Mouse (Mus musculus) intestine, postnatal 0 days (tissue): ENCODE data around the gene Pisd. TPM values are rescaled to one million over a fixed set of nuclear protein-coding genes. Genes with fewer than 3 reads are reported as not detected.
"Not testable (repeated sequence)": the region's sequence is repeated elsewhere in the genome, so short reads cannot be mapped to it uniquely, and the experiment has no call there.

Experiments used
- ATAC-seq: fragments of 200-750 bp; cut with Nextera tagmentation; 2 replicates; pipeline ENCODE4 v1.8.0; 2017; ENCODE audit warnings: mild to moderate bottlenecking, moderate TSS enrichment, moderate library complexity
- H3K27ac ChIP-seq: fragments of 300-500 bp; sonication (generic); 2 replicates; pipeline ENCODE4 v1.5.1; 2014; ENCODE audit warnings: mild to moderate bottlenecking, low read depth, low read length, moderate library complexity
- H3K27me3 ChIP-seq: fragments of 300-500 bp; sonication (generic); replicated peaks from 2 replicates; pipeline ENCODE4 v1.6.1; 2014; ENCODE audit warnings: low read length, mixed read lengths; ENCODE audit not compliant: control insufficient read depth, insufficient read depth
- H3K36me3 ChIP-seq: fragments of 300-500 bp; sonication (generic); 2 replicates; pipeline ENCODE4 v1.6.1; 2014; ENCODE audit warnings: mild to moderate bottlenecking, moderate library complexity; ENCODE audit not compliant: control insufficient read depth, insufficient read depth
- H3K4me1 ChIP-seq: fragments of 300-500 bp; sonication (generic); replicated peaks from 2 replicates; pipeline ENCODE4 v1.6.1; 2014; ENCODE audit warnings: antibody characterized with exemption, low read length, mixed read lengths; ENCODE audit not compliant: control insufficient read depth, insufficient read depth
- H3K4me2 ChIP-seq: fragments of 300-500 bp; sonication (generic); replicated peaks from 2 replicates; pipeline ENCODE4 v1.6.1; 2014; ENCODE audit warnings: low read depth, mild to moderate bottlenecking, moderate library complexity
- H3K4me3 ChIP-seq: fragments of 300-500 bp; sonication (generic); 2 replicates; pipeline ENCODE4 v1.5.1; 2014; ENCODE audit warnings: low read depth, low read length
- H3K9ac ChIP-seq: fragments of 300-500 bp; sonication (generic); 2 replicates; pipeline ENCODE4 v1.6.1; 2014; ENCODE audit warnings: mild to moderate bottlenecking, low read depth, low read length
- H3K9me3 ChIP-seq: fragments of 300-500 bp; sonication (generic); 2 replicates; pipeline ENCODE4 v1.6.1; 2016; ENCODE audit warnings: mixed run types; ENCODE audit not compliant: control insufficient read depth
- CTCF ChIP-seq: sonication (generic); IDR thresholded peaks from 2 replicates; pipeline ENCODE4 v1.5.1; 2016; ENCODE audit warnings: low read depth, mild to moderate bottlenecking, control low read depth, antibody characterized with exemption, moderate library complexity
- WGBS: fragments of 180-500 bp; shearing (Covaris S2); extraction: QIAGEN DNeasy Blood & Tissue Kit; methylation state at CpG from one replicate; pipeline ENCODE4 v1.1.7; 2014; 5-methylcytosine and 5-hydroxymethylcytosine counted together
- polyA plus RNA-seq: library from polyadenylated mRNA; unstranded; fragments of >200 nt; fragmentation: Nextera tagmentation; extraction: Ambion mirVana; gene quantifications from 2 replicates; pipeline ENCODE4 v1.2.1, GENCODE M21; 2015

Pisd gene
- polyA plus RNA-seq, 1 experiment from 2014 or later, result 69.8 TPM

DNA sequence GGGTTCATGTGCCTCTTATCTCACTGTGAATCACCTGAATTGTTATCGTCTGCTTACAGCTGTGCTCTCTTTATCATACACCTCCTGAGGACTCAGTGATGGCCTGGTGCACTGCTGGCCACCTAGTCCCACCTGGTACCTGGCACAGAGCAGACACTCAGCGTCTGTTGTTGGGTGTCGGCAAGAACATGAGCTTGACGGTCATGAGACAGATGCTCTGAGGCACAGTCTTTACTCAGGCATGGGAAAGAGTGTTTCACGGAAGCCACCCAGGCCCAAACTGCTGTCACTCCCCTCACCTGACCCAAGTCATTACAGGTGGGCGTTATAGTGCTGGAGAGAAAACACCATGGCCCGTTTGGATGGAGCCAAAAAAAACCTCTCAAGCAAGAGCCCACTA, 61.5 kb downstream of the Pisd start:
- H3K4me1 ChIP-seq, result no peaks in the 10 kb centered on the region
- H3K36me3 ChIP-seq, result no peaks in the 10 kb centered on the region
- H3K4me2 ChIP-seq, result no peak overlapping the region
- no peak for TF ChIP-seq CTCF
- no peak overlapping the region for H3K9ac ChIP-seq
- H3K4me3 ChIP-seq, result no peak overlapping the region
- no peak for ATAC-seq
- no peaks in the 10 kb centered on the region for H3K27me3 ChIP-seq
- 0 out of 2 replicates have a peak, but pooled peaks cover 2% of the 10 kb centered on the region for H3K9me3 ChIP-seq
- WGBS, result 50% methylated on average over 7 of the region's 7 CpGs
- H3K27ac ChIP-seq, result no peak overlapping the region

DNA sequence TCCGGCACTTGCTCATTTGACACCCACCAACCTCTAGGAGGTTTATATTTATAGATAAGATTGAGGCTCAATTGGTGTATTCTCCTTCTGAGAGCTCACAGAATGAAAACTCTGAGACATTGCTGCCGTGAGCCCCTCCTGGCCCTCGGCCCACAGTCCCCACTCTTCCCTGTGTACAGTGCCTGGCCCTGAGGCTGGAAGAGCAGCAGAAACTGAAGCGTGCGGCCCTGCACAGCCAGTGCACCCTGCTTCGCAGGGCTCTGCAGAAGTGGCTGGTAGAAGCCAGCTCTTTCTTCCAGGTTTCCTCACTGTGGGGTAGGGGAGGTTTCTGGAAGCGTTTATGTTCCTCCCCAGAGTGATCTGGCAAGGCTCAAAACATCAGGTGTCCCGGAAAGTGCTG, 62.7 kb downstream of the Pisd start:
- not testable (repeated sequence) for H3K4me3 ChIP-seq, H3K4me2 ChIP-seq, ATAC-seq, H3K4me1 ChIP-seq, H3K36me3 ChIP-seq, H3K9me3 ChIP-seq, H3K9ac ChIP-seq, H3K27me3 ChIP-seq
- peak overlapping the region; percentile 35; the same call in 1 of the 2 replicates for H3K27ac ChIP-seq
- 66% methylated on average over 8 of the region's 8 CpGs for WGBS

DNA sequence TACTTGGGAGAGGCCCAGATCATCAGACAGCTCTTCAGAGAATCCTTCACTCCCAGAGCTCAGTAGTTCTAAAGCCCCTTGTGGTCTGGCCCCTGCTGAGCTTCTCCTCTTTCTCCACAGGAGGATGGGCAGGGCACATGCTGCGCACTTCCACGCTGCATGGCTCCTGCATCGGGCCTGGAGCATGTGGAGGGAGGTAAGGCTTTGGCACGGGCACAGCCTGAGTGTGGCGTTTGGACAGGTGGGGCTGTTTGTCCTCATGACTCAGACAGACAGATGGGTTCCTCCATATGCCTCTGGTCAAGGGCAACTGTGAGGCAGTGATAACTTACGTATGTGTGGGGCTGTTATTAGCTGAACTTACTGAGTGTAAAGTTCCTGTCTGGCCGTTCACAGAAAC, 63.2 kb downstream of the Pisd start:
- ATAC-seq, result no peak

GRCm38 (mm10) chr5:32721316-32721715, 64.1 kb downstream of the Pisd start:
- Histone ChIP-seq H3K9ac (no peak overlapping the region), H3K36me3 (no peaks in the 10 kb centered on the region), H3K9me3 (0 out of 2 replicates have a peak, but pooled peaks cover 2% of the 10 kb centered on the region), H3K27me3 (no peaks in the 10 kb centered on the region), H3K4me3 (no peak overlapping the region), H3K4me2 (no peak overlapping the region), H3K27ac (no peak overlapping the region), H3K4me1 (no peaks in the 10 kb centered on the region)
- no peak for TF ChIP-seq CTCF
- no peak for ATAC-seq
- 44% methylated on average over 3 of the region's 3 CpGs for WGBS

More for the DNA sequence above, 63.2 kb downstream of the Pisd start:
- Histone ChIP-seq H3K9me3 (0 out of 2 replicates have a peak, but pooled peaks cover 2% of the 10 kb centered on the region), H3K4me3 (no peak overlapping the region), H3K27ac (no peak overlapping the region), H3K4me2 (no peak overlapping the region), H3K27me3 (no peaks in the 10 kb centered on the region), H3K36me3 (no peaks in the 10 kb centered on the region), H3K4me1 (no peaks in the 10 kb centered on the region), H3K9ac (no peak overlapping the region)
- 40% methylated on average over 7 of the region's 7 CpGs for WGBS
- TF ChIP-seq CTCF, result no peak

DNA sequence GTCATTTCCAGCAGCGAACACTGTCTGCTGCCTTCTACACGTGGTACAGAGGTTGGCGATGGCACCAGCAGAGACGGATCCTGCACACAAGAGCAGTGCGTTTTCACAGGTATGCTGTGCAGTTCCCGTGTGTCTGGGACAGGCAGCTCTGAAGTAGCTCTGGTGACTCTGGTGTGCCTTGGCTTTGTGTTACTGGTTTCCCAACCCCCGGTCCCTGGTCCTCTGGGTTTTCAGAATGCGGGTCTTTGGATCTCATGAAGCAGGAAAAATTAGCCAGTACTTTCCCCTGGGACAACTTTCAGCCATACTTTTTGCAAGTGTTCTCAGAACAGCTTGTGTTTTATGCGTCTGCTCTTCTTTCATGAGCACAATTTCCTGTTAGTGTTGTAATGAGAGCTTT, 65.0 kb downstream of the Pisd start:
- no peak overlapping the region for H3K27ac ChIP-seq
- WGBS, result 81% methylated on average over 9 of the region's 9 CpGs
- H3K4me2 ChIP-seq, result no peak overlapping the region
- no peak overlapping the region for H3K4me3 ChIP-seq
- no peak for TF ChIP-seq CTCF
- no peaks in the 10 kb centered on the region for H3K4me1 ChIP-seq
- 0 out of 2 replicates have a peak, but pooled peaks cover 1% of the 10 kb centered on the region for H3K9me3 ChIP-seq
- H3K27me3 ChIP-seq, result no peaks in the 10 kb centered on the region
- ATAC-seq, result no peak
- no peaks in the 10 kb centered on the region for H3K36me3 ChIP-seq
- H3K9ac ChIP-seq, result no peak overlapping the region

DNA sequence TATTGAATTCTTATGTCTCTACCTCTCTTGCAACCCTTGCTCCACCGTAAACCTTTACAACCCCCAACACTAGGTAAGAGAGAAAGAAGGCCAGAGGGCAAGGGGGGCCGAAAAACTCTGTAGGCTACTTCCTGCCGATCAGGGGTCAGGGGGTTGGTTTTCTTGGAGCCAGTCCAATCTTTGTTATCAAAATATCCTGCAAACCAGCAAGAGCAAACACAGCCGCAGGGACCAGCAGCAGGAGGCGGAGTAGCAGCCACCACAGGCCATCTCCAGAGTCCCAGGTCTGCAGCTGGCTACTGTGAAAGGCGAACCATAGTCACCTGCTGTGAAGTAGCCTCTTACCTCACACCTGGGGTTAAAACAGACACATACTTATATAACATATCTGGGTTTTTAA, 66.5 kb downstream of the Pisd start:
- 22% methylated on average over 6 of the region's 6 CpGs for WGBS
- no peak overlapping the region for H3K27ac ChIP-seq

DNA sequence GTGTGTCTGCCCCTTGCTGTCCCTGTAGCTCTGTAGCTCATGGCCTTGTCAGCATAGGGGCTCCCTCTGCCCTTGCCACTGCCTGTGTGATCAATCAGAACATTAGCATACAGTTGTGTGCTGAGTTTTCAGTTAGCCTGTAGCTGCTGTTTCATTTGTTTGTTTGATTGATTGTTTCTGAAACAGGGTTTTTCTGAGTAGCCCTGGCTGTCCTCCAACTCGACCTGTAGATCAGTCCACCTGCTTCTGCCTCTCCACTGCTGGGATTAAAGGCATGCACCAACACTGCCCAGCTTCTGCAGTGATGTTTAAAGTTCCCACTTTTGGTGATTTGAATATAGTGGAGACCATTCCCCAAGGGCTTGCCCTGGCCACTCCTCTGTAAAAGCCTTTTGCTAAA, 67.7 kb downstream of the Pisd start:
- Histone ChIP-seq H3K27me3 (no peaks in the 10 kb centered on the region), H3K27ac (no peak overlapping the region), H3K9ac (no peak overlapping the region), H3K36me3 (no peaks in the 10 kb centered on the region), H3K4me2 (no peak overlapping the region), H3K4me1 (no peaks in the 10 kb centered on the region), H3K9me3 (no peaks in the 10 kb centered on the region), H3K4me3 (no peak overlapping the region)
- no peak for TF ChIP-seq CTCF
- no peak for ATAC-seq
- 46% methylated on average over 1 of the region's 1 CpGs for WGBS

More for the DNA sequence above, 66.5 kb downstream of the Pisd start:
- no peak for ATAC-seq
- Histone ChIP-seq H3K4me2 (no peak overlapping the region), H3K4me1 (no peaks in the 10 kb centered on the region), H3K9ac (no peak overlapping the region), H3K27me3 (no peaks in the 10 kb centered on the region), H3K36me3 (no peaks in the 10 kb centered on the region), H3K9me3 (no peaks in the 10 kb centered on the region), H3K4me3 (no peak overlapping the region)
- no peak for TF ChIP-seq CTCF
